22 mouse cellular contexts compared by ENCODE assay signal in the genomic region with DNA sequence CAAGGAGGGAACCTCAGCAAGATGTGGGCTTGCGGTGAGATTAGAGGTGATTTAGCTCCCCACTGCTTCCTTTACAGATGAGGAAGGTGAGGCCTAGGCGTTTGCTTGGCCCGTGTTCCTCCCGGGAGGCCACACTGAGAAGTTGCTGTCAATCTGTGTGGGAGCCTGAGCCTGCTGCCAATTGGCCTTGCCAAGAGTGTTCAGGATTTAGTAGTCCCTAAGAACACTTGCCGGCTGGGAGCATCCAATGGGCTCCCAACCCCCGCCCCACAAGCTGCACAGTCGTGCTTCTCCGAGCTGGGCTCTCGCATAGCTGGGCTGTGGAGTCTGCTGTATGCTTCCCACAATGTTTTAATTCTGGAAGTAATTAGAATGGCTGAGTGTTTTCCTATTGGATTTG.
A peak's percentile ranks its signal among the peaks of the same experiment; 100 is the strongest.
DNase-seq lines count a peak whose midpoint lies in the region; ATAC-seq lines count a peak whose summit lies in the region.
"Had no signal": no experiment of that assay in that cellular context is flagged by ENCODE, and none has a peak within 500 bp of the region (broad histone marks: within the 10 kb centered on the region; RNA-seq: fewer than 3 reads in every experiment).

No protein-coding gene starts in this region.

- no peak overlapping the region for H3K27ac ChIP-seq in embryonic facial prominence, embryonic 14.5 days (replicated peaks; ENCODE audit: low read depth, low read length)
- H3K27ac ChIP-seq: forebrain, embryonic 10.5 days; hindbrain, embryonic 13.5 days; kidney, embryonic 15.5 days; limb, embryonic 12.5 days; liver, embryonic 13.5 days; midbrain, embryonic 12.5 days; stomach, embryonic 15.5 days had no signal

- DNase-seq in layer of hippocampus, adult 18-20 months (ENCODE audit: low spot score in 2 of 2): peak; percentile 37 to 63
- DNase-seq in layer of hippocampus, postnatal 25 days (ENCODE audit: extremely low spot score in 1 of 2, low spot score in 1 of 2): no peak
- peak; percentile 52 for DNase-seq in brain, adult 2 months (ENCODE audit: low read depth, low spot score)
- peak; percentile 58 for DNase-seq in embryonic facial prominence, embryonic 14.5 days (ENCODE audit: low spot score)
- peak; percentile 12 to 19 for DNase-seq in layer of hippocampus, postnatal 10 days (ENCODE audit: low spot score in 2 of 2)
- no peak for DNase-seq in cerebellum, postnatal 14 days
- no peak for DNase-seq in left cerebral cortex, adult 9 months (ENCODE audit: low spot score in 2 of 2)
- DNase-seq: adrenal gland, adult 2 months; cerebellum, adult 2 months; cerebellum, postnatal 36 days; embryo, embryonic 11 days; kidney, adult 11 months; kidney, postnatal 36 days; liver, embryonic 13.5 days; lung, adult 2 months had no signal

- 52% methylated on average over 9 of the region's 9 CpGs for WGBS in embryonic facial prominence, embryonic 14.5 days

- H3K9ac ChIP-seq in embryonic facial prominence, embryonic 14.5 days (ENCODE audit: low read depth, low read length): no peak overlapping the region
- H3K9ac ChIP-seq: hindbrain, embryonic 13.5 days; kidney, embryonic 15.5 days; limb, embryonic 12.5 days; liver, embryonic 13.5 days; midbrain, embryonic 12.5 days; stomach, embryonic 15.5 days had no signal

- no peaks in the 10 kb centered on the region for H3K9me3 ChIP-seq in embryonic facial prominence, embryonic 14.5 days (ENCODE audit: control insufficient read depth, low read length)
- H3K9me3 ChIP-seq: kidney, embryonic 15.5 days; liver, embryonic 13.5 days; midbrain, embryonic 12.5 days; stomach, embryonic 15.5 days had no signal

- ATAC-seq in embryonic facial prominence, embryonic 14.5 days (ENCODE audit: low read depth): peak; percentile 55; the same call in 1 of the 2 replicates
- ATAC-seq: forebrain, embryonic 16.5 days had no signal

- no peak overlapping the region for H3K4me2 ChIP-seq in embryonic facial prominence, embryonic 14.5 days (ENCODE audit: low read depth, low read length)
- H3K4me2 ChIP-seq: hindbrain, embryonic 13.5 days; kidney, embryonic 15.5 days; limb, embryonic 12.5 days; liver, embryonic 13.5 days; midbrain, embryonic 12.5 days; stomach, embryonic 15.5 days had no signal

- H3K4me1 ChIP-seq in embryonic facial prominence, embryonic 14.5 days (ENCODE audit: control insufficient read depth, insufficient read depth, low read length): 0 out of 2 replicates have a peak, but pooled peaks cover 3% of the 10 kb centered on the region
- H3K4me1 ChIP-seq: hindbrain, embryonic 13.5 days; kidney, embryonic 15.5 days; liver, embryonic 13.5 days; midbrain, embryonic 12.5 days; stomach, embryonic 15.5 days had no signal

- H3K4me3 ChIP-seq in embryonic facial prominence, embryonic 14.5 days (ENCODE audit: low read depth, low read length): no peak overlapping the region
- H3K4me3 ChIP-seq: forebrain, embryonic 10.5 days; hindbrain, embryonic 13.5 days; kidney, embryonic 15.5 days; limb, embryonic 12.5 days; liver, embryonic 13.5 days; midbrain, embryonic 12.5 days; stomach, embryonic 15.5 days had no signal

- H3K36me3 ChIP-seq in embryonic facial prominence, embryonic 14.5 days (ENCODE audit: control insufficient read depth, insufficient read depth, low read length): no peaks in the 10 kb centered on the region
- H3K36me3 ChIP-seq: forebrain, embryonic 10.5 days; hindbrain, embryonic 13.5 days; kidney, embryonic 15.5 days; limb, embryonic 12.5 days; liver, embryonic 13.5 days; midbrain, embryonic 12.5 days; stomach, embryonic 15.5 days had no signal

- peaks cover 5% of the 10 kb centered on the region; the same call in 1 of the 2 replicates for H3K27me3 ChIP-seq in embryonic facial prominence, embryonic 14.5 days (replicated peaks; ENCODE audit: control insufficient read depth, insufficient read depth, low read length)
- H3K27me3 ChIP-seq: liver, embryonic 13.5 days had no signal

Comparison
In these comparisons a context has a peak if more than half of its experiments do, and no peak if none do; other contexts are left out.
1. DNase-seq: peak in layer of hippocampus, adult 18-20 months (2 of 2), brain, adult 2 months (single experiment), embryonic facial prominence, embryonic 14.5 days (single experiment) and layer of hippocampus, postnatal 10 days (2 of 2); none in layer of hippocampus, postnatal 25 days (0 of 2), cerebellum, postnatal 14 days (0 of 2) and left cerebral cortex, adult 9 months (0 of 2).